Mouse (Mus musculus) heart, adult 10 weeks (tissue): ENCODE measurements around the gene Cdk16. TPM values are rescaled to one million over a fixed set of nuclear protein-coding genes. Genes with fewer than 3 reads are reported as not detected.

Source experiments
- polyA plus RNA-seq: library from polyadenylated mRNA; stranded (reverse); fragments of 350-450 nt; fragmentation: Illumina TruSeq; extraction: RNeasy Lipid Tissue Mini Kit (QIAGEN cat#74804); gene quantifications from one replicate; pipeline ENCODE4 v1.2.3, GENCODE M21; 2014; ENCODE audit warnings: low read depth, low replicate concordance

Cdk16 gene
- 133 TPM for polyA plus RNA-seq

DNA sequence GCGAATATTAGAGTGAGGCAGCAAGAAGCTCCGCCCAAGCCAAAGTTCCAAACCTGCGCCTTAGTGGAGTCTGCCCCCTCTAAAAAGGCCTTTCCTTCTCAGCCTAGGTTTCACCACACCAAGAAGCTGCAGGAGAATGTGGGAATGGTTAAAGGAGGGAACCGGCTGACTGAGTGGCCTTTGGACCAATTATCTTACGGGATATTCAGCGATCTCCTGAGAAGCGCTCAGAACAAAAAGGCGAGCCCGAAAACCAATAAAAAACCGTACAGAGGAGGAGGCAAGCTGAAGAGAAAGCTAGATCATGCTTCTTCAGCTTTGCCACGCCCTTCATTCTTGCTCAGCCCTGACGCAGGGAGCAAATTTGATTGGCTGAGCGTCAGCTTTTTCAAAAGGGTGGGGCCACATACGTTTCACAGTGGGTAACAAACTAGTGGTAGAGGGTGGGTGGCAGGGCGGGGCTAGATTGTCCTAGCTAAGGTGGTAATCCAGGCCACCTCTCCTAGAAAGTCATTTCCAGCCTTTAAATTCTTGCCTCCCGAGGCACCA, at the start of gene Cdk16:
Cdk16 (plus strand) TSS at position 436 of the 549 bp plus-strand sequence.

GRCm38 (mm10) chrX:20658026-20658652, 29.6 kb upstream of the Cdk16 start, which contains the start of gene Uba1:
Gene Uba1 (plus strand): TSS chrX:20658326.

GRCm38 (mm10) chrX:20703741-20704290, 16.1 kb downstream of the Cdk16 start, which contains the start of gene Usp11:
Gene Usp11 (plus strand): TSS chrX:20703906.

Other genes starting within 250 kb of the Cdk16 start
- 1.7 TPM for gene Rgn, start 138.2 kb upstream of the Cdk16 start, polyA plus RNA-seq
- 24.1 TPM for gene Rbm10, start 70.5 kb upstream of the Cdk16 start, polyA plus RNA-seq
- 876 TPM for gene Ndufb11, start 70.3 kb upstream of the Cdk16 start, polyA plus RNA-seq
- 119 TPM for gene Uba1, start 29.6 kb upstream of the Cdk16 start, polyA plus RNA-seq
- 7.5 TPM for gene Usp11, start 16.0 kb downstream of the Cdk16 start, polyA plus RNA-seq
- 117 TPM for gene Araf, start 109.9 kb downstream of the Cdk16 start, polyA plus RNA-seq
- gene Timp1, start 182.2 kb downstream of the Cdk16 start, polyA plus RNA-seq: 8.4 TPM
- gene Syn1, start 233.1 kb downstream of the Cdk16 start, polyA plus RNA-seq: 0.13 TPM
- gene Cfp, start 243.6 kb downstream of the Cdk16 start, polyA plus RNA-seq: 12.5 TPM